Mouse (Mus musculus): ENCODE measurements around the gene BC024063.
"Not testable (repeated sequence)": the region's sequence is repeated elsewhere in the genome, so short reads cannot be mapped to it uniquely, and the experiment has no call there.

BC024063 gene

DNA sequence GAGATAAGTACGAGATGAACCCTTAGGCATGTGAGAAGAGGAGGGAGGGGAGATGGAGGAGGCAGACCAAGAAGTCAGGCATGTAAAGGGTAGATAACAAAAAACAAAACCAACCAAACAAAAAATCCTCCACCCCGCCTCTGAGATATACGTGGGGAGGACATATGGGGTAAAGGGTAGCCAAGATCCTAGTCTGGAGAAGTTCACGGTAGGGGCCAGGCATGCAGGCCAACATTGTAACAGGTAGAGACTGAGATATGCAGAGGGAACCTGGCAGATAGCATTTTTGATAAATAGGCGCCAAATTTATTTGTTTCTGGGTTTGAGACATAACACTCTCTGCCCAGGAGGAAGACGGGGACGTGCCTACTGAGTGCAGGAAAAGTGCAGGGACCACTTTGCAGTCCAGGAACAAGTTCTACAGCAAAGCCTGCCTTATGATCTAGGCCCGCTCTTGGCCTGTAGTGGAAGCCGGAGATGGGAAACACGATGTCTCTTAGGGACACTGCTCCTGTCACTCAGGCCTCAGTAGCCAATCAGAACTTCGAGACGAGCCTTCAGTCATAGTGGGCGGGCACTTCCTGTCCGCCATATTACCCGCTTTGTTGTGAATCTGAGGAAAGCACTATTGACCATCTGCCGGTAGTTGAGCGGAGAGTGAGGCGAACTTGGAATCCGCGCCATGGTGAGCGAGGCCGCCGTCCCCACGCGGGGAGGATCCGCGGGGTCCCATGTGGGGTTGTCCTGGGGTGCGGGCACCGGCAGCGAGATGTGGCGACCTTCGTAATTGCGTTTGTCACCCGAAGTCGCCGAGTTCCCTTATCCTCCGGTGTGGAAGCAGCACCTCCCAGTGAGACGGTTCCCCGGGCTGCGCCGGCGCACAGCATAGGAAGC, at the start of gene BC024063:
Gene BC024063 (plus strand): TSS at position 626 of the 894 bp plus-strand sequence.
- DNase-seq (ENCODE audit: low read depth) = peak; percentile 81

- DNase-seq (ENCODE audit: low read depth) = no peak
Observed at GRCm38 (mm10) chr10:82042191-82042590, 41.0 kb upstream of the BC024063 start.

- DNase-seq (ENCODE audit: low read depth) = no peak
Observed at GRCm38 (mm10) chr10:82046603-82047002, 36.5 kb upstream of the BC024063 start.

GRCm38 (mm10) chr10:82047597-82048459, 35.3 kb upstream of the BC024063 start, which contains the start of gene Zfp873:
Zfp873 (plus strand) TSS chr10:82048123.
- peak; percentile 95 for DNase-seq (ENCODE audit: low read depth)

- not testable (repeated sequence) for DNase-seq (ENCODE audit: low read depth)
Observed at GRCm38 (mm10) chr10:82048460-82048804, 34.7 kb upstream of the BC024063 start.

- DNase-seq (ENCODE audit: low read depth) = not testable (repeated sequence)
Observed at GRCm38 (mm10) chr10:82083622-82083971, 444 bp downstream of the BC024063 start.

DNA sequence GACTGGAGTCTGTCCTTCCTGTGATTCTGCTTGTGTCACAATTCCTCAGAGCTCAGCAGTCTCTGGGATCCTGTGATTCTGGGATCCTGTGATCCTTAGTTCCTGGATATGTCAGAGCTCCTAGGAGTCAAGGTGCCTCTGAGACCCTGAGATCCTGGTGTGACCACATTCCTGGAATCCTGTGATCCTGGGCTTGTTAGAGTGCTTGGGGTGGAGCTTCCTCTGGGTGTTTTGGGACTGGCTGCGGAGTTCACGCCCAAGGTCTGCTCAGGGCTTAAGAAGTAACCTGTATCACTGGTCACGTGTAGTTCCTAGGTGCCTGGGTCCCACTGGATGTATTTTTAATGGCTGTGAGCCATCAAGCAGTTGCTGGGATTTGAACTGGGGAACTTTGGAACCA, 34.1 kb downstream of the BC024063 start:
- no peak for DNase-seq (ENCODE audit: low read depth)

- peak; percentile 91 for DNase-seq (ENCODE audit: low read depth)
Observed at GRCm38 (mm10) chr10:82127850-82128401, 44.8 kb downstream of the BC024063 start, which contains the start of gene AU041133. AU041133 (plus strand) TSS chr10:82128013.

DNA sequence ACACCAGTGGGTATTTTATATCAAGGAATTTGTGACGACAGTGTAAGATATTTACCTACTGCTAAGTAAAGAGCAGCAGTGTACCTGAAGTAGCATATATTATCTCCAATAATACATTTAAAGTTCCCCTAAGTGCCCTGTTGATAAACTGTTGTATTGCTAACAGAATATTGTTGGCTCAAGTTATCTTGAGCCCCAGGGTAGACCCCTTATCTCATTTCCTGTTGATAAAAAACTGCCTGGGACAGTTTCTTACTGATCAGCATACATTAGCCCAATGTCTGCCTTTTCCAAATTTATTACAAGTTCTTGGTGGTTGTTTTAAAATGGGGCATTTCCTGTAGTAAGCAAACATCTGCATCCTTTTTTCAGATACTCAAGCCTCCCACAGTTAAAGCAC, 62.1 kb downstream of the BC024063 start:
- DNase-seq (ENCODE audit: low read depth) = no peak

DNA sequence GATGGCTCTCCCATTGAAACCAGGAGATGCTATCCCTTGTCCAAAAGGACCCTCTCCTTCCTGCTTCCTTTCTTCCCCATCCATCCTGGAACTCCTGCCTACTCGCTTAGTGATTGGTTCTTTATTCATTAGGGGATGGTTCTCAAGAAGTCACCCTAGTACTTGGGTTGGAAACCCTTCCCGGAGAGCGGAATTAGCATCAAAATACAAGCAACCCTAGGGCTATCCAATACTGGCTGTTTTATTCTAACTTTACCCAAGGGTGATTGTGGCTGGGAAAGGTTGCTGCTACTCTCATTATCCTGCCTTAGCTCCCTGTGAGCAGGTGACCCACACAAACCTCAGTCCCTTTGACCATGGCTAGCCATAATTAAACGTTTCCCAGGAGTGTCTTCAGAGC, 64.4 kb downstream of the BC024063 start:
- DNase-seq (ENCODE audit: low read depth) = no peak

Measured in induced T-regulatory cell, adult 2 months (primary cell).